28 mouse cellular contexts compared by ENCODE assay signal in genomic region chr4:80917812-80918211, GRCm38 (mm10). TPM values are rescaled to one million over a fixed set of nuclear protein-coding genes. Genes with fewer than 3 reads are reported as not detected.
A peak's percentile ranks its signal among the peaks of the same experiment; 100 is the strongest.
DNase-seq lines count a peak whose midpoint lies in the region; ATAC-seq and TF ChIP-seq lines count a peak whose summit lies in the region.
"Had no signal": no experiment of that assay in that cellular context is flagged by ENCODE, and none has a peak within 500 bp of the region (broad histone marks: within the 10 kb centered on the region; RNA-seq: fewer than 3 reads in every experiment).

No protein-coding gene starts in this region.

- DNase-seq in frontal cortex, postnatal 10 days (ENCODE audit: low spot score in 2 of 2), result no peak
- DNase-seq in lung, postnatal 0 days (ENCODE audit: low spot score), result peak; percentile 59
- no peak for DNase-seq in lung, adult 18-20 months
- no peak for DNase-seq in retina, embryonic 14.5 days (ENCODE audit: low spot score)
- no peak for DNase-seq in forebrain, embryonic 10.5 days (ENCODE audit: extremely low spot score, low spot score)
- DNase-seq: adrenal gland, adult 2 months; adrenal gland, postnatal 25 days; B cell, adult 2 months; cerebellum, adult 18-20 months; cerebellum, adult 9-10 months; cerebellum, postnatal 14 days; forebrain, postnatal 0 days; gastrocnemius, postnatal 10 days; gastrocnemius, postnatal 36 days; heart, adult 2 months; heart, postnatal 14 days; heart, postnatal 4 days had no signal

- H3K4me3 ChIP-seq in lung, postnatal 0 days (ENCODE audit: low read depth, low read length), result no peak overlapping the region
- H3K4me3 ChIP-seq in embryonic fibroblast, embryonic 13.5 days (ENCODE audit: insufficient read depth, low read length), result no peak overlapping the region
- H3K4me3 ChIP-seq in forebrain, embryonic 10.5 days, result no peak overlapping the region
- H3K4me3 ChIP-seq in kidney, embryonic 15.5 days (replicated peaks), result no peak overlapping the region
- H3K4me3 ChIP-seq: embryonic facial prominence, embryonic 12.5 days; embryonic facial prominence, embryonic 15.5 days; erythroblast, embryonic 14.5 days; heart, adult 2 months; heart, embryonic 10.5 days; heart, embryonic 13.5 days had no signal

- peaks cover 9% of the 10 kb centered on the region; the same call in 1 of the 2 replicates for H3K4me1 ChIP-seq in lung, postnatal 0 days (ENCODE audit: insufficient read depth, low read depth, low read length)
- H3K4me1 ChIP-seq in embryonic fibroblast, embryonic 13.5 days (ENCODE audit: control insufficient read depth, insufficient read depth, low read length), result peaks cover 17% of the 10 kb centered on the region
- no peaks in the 10 kb centered on the region for H3K4me1 ChIP-seq in forebrain, embryonic 10.5 days
- peaks cover 7% of the 10 kb centered on the region for H3K4me1 ChIP-seq in kidney, embryonic 15.5 days
- H3K4me1 ChIP-seq: embryonic facial prominence, embryonic 12.5 days; embryonic facial prominence, embryonic 15.5 days; heart, embryonic 10.5 days had no signal

- 0 out of 2 replicates have a peak overlapping the region, but pooled peaks have one; percentile 47 for H3K27ac ChIP-seq in lung, postnatal 0 days (ENCODE audit: low read length)
- peak overlapping the region; percentile 56 for H3K27ac ChIP-seq in embryonic fibroblast, embryonic 13.5 days (ENCODE audit: insufficient read depth, low read length)
- H3K27ac ChIP-seq in forebrain, embryonic 10.5 days, result no peak overlapping the region
- no peak overlapping the region for H3K27ac ChIP-seq in kidney, embryonic 15.5 days
- H3K27ac ChIP-seq: embryonic facial prominence, embryonic 12.5 days; embryonic facial prominence, embryonic 15.5 days; heart, adult 2 months; heart, embryonic 10.5 days; heart, embryonic 13.5 days; hindbrain, embryonic 14.5 days had no signal

- peak; percentile 88 for TF ChIP-seq EP300 in lung, postnatal 0 days (IDR thresholded peaks at IDR 0.05)

- no peak overlapping the region for H3K9ac ChIP-seq in lung, postnatal 0 days (replicated peaks; ENCODE audit: low read depth)
- no peak overlapping the region for H3K9ac ChIP-seq in kidney, embryonic 15.5 days
- H3K9ac ChIP-seq: embryonic facial prominence, embryonic 12.5 days; embryonic facial prominence, embryonic 15.5 days; forebrain, postnatal 0 days; heart, embryonic 13.5 days; hindbrain, embryonic 14.5 days had no signal

- 57% methylated on average over 3 of the region's 3 CpGs for WGBS in lung, postnatal 0 days
- 80% methylated on average over 3 of the region's 3 CpGs for WGBS in forebrain, embryonic 10.5 days
- 79% methylated on average over 3 of the region's 3 CpGs for WGBS in kidney, embryonic 15.5 days

- TF ChIP-seq POLR2A in embryonic fibroblast, embryonic 13.5 days (IDR thresholded peaks at IDR 0.05; ENCODE audit: low read depth, low read length), result no peak

- no peaks in the 10 kb centered on the region for H3K27me3 ChIP-seq in lung, postnatal 0 days (replicated peaks; ENCODE audit: insufficient read depth, low read length)
- no peaks in the 10 kb centered on the region for H3K27me3 ChIP-seq in forebrain, embryonic 10.5 days (ENCODE audit: poor library complexity, severe bottlenecking)
- no peaks in the 10 kb centered on the region for H3K27me3 ChIP-seq in kidney, embryonic 15.5 days
- H3K27me3 ChIP-seq: embryonic facial prominence, embryonic 12.5 days; embryonic facial prominence, embryonic 15.5 days; heart, embryonic 13.5 days had no signal

- no peaks in the 10 kb centered on the region for H3K36me3 ChIP-seq in lung, postnatal 0 days (ENCODE audit: insufficient read depth, low read length)
- no peaks in the 10 kb centered on the region for H3K36me3 ChIP-seq in forebrain, embryonic 10.5 days (replicated peaks)
- H3K36me3 ChIP-seq in kidney, embryonic 15.5 days, result no peaks in the 10 kb centered on the region; the same call in 1 of the 2 replicates
- H3K36me3 ChIP-seq: embryonic facial prominence, embryonic 12.5 days; embryonic facial prominence, embryonic 15.5 days; heart, embryonic 10.5 days; heart, embryonic 13.5 days had no signal

- peak; percentile 50 for ATAC-seq in frontal cortex, adult (ENCODE audit: low TSS enrichment)
- peak; percentile 70 for ATAC-seq in lung, postnatal 0 days
- ATAC-seq in kidney, embryonic 15.5 days (replicated peaks; ENCODE audit: low FRiP score), result no peak
- ATAC-seq: CD4-positive, CD25-positive, alpha-beta regulatory T cell, adult 4 months; forebrain, embryonic 14.5 days; forebrain, postnatal 0 days had no signal

- no peaks in the 10 kb centered on the region for H3K9me3 ChIP-seq in lung, postnatal 0 days (ENCODE audit: low read length)
- no peaks in the 10 kb centered on the region for H3K9me3 ChIP-seq in forebrain, embryonic 10.5 days
- no peaks in the 10 kb centered on the region for H3K9me3 ChIP-seq in kidney, embryonic 15.5 days (replicated peaks)
- H3K9me3 ChIP-seq: embryonic facial prominence, embryonic 12.5 days; embryonic facial prominence, embryonic 15.5 days; heart, embryonic 10.5 days; heart, embryonic 13.5 days had no signal

- no peak overlapping the region for H3K4me2 ChIP-seq in lung, postnatal 0 days (replicated peaks; ENCODE audit: low read depth, low read length)
- H3K4me2 ChIP-seq in kidney, embryonic 15.5 days, result no peak overlapping the region
- H3K4me2 ChIP-seq: embryonic facial prominence, embryonic 12.5 days; embryonic facial prominence, embryonic 15.5 days; heart, embryonic 13.5 days; hindbrain, embryonic 14.5 days had no signal

- no peak for TF ChIP-seq CTCF in lung, postnatal 0 days (IDR thresholded peaks at IDR 0.05)
- TF ChIP-seq CTCF in embryonic fibroblast, embryonic 13.5 days (IDR thresholded peaks at IDR 0.05; ENCODE audit: borderline replicate concordance, insufficient read depth, low read length), result no peak

RNA-seq across cellular contexts. Expression of gene Lurap1l, which starts 7.4 kb away (rescaled TPM):
- polyA plus RNA-seq in lung, postnatal 0 days (2015; fragmentation: Nextera tagmentation; extraction: Ambion mirVana), result 48.0 and 48.3 TPM in 2 replicates
- 81.9 and 92.6 TPM in 2 replicates for polyA plus RNA-seq in embryonic fibroblast, embryonic 13.5 days (2011; ENCODE audit: insufficient read length, low read depth, missing spikeins)
- 1.5 TPM in 2 replicates for polyA plus RNA-seq in forebrain, embryonic 10.5 days (2016; fragmentation: Nextera tagmentation; extraction: Ambion mirVana)
- polyA plus RNA-seq in kidney, embryonic 15.5 days (2015; fragmentation: Nextera tagmentation; extraction: Ambion mirVana), result 13.6 and 15.0 TPM in 2 replicates
- polyA plus RNA-seq: CD4-positive, CD25-positive, alpha-beta regulatory T cell, adult 4 months had no signal

Comparison
In these comparisons a context has a peak if more than half of its experiments do, and no peak if none do; other contexts are left out.
1. H3K27ac ChIP-seq: peak in lung, postnatal 0 days (single experiment) and embryonic fibroblast, embryonic 13.5 days (single experiment); none in forebrain, embryonic 10.5 days (single experiment) and kidney, embryonic 15.5 days (single experiment).